Mouse (Mus musculus) megakaryocyte, adult 5-6 weeks (primary cell): ENCODE results near the gene Vps29. TPM values are rescaled to one million over a fixed set of nuclear protein-coding genes. Genes with fewer than 3 reads are reported as not detected.

Source experiments
- ATAC-seq: 2 replicates; pipeline ENCODE4 v1.8.0; 2016; ENCODE audit warnings: mild to moderate bottlenecking, inconsistent platforms; ENCODE audit not compliant: poor library complexity, severe bottlenecking
- total RNA-seq, 2 experiments: library from RNA; stranded (forward) in 1 of 2; stranded (reverse) in 1 of 2; fragments of 153-499, 151-499 nt in 1 of 2; fragments of 221-1000, 200-1000 nt in 1 of 2; gene quantifications; 2 replicates each; pipeline versions ENCODE4 v1.2.3 to v1.2.4; 2015 to 2017

The Vps29 gene
- total RNA-seq, 2 experiments from 2014 or later = 83.5 to 131 TPM

GRCm38 (mm10) chr5:122334682-122335081, 19.5 kb upstream of the Vps29 start:
- no peak for ATAC-seq

GRCm38 (mm10) chr5:122336554-122337294, 17.4 kb upstream of the Vps29 start:
- ATAC-seq = no peak

- 0 out of 2 replicates have a peak, but pooled peaks have one; percentile 18 for ATAC-seq
Observed at GRCm38 (mm10) chr5:122342874-122343273, 11.3 kb upstream of the Vps29 start.

- ATAC-seq = peak; percentile 73
Observed at GRCm38 (mm10) chr5:122343768-122344167, 10.4 kb upstream of the Vps29 start.

- ATAC-seq = peak; percentile 86
Observed at GRCm38 (mm10) chr5:122344260-122344659, 9.9 kb upstream of the Vps29 start.

GRCm38 (mm10) chr5:122345777-122346176, 8.4 kb upstream of the Vps29 start:
- no peak for ATAC-seq

GRCm38 (mm10) chr5:122354492-122355067, 411 bp downstream of the Vps29 start:
- no peak for ATAC-seq

GRCm38 (mm10) chr5:122371591-122372191, 17.5 kb downstream of the Vps29 start, which contains the start of gene Gpn3:
TSS of gene Gpn3 (plus strand) at chr5:122371876.
- peak; percentile 59 for ATAC-seq

- peak; percentile 96 for ATAC-seq
Observed at GRCm38 (mm10) chr5:122372192-122372769, 18.1 kb downstream of the Vps29 start, which contains the start of gene Fam216a. TSS of gene Fam216a (minus strand) at chr5:122372364.

- ATAC-seq = no peak
Observed at GRCm38 (mm10) chr5:122372878-122373277, 18.7 kb downstream of the Vps29 start.

- no peak for ATAC-seq
Observed at GRCm38 (mm10) chr5:122377101-122377833, 23.1 kb downstream of the Vps29 start.

GRCm38 (mm10) chr5:122378171-122378570, 24.0 kb downstream of the Vps29 start:
- ATAC-seq = no peak

GRCm38 (mm10) chr5:122379374-122380155, 25.4 kb downstream of the Vps29 start:
- peak; percentile 97 for ATAC-seq

GRCm38 (mm10) chr5:122390006-122390405, 35.8 kb downstream of the Vps29 start:
- ATAC-seq = no peak

GRCm38 (mm10) chr5:122390671-122391070, 36.5 kb downstream of the Vps29 start:
- ATAC-seq = no peak

- ATAC-seq = no peak
Observed at GRCm38 (mm10) chr5:122391178-122391785, 37.1 kb downstream of the Vps29 start.

GRCm38 (mm10) chr5:122391786-122392180, 37.6 kb downstream of the Vps29 start, which contains the start of gene Arpc3:
TSS of gene Arpc3 (plus strand) at chr5:122391878.
- ATAC-seq = peak; percentile 95

GRCm38 (mm10) chr5:122392227-122393004, 38.2 kb downstream of the Vps29 start:
- ATAC-seq = peak; percentile 71

GRCm38 (mm10) chr5:122393887-122394286, 39.7 kb downstream of the Vps29 start:
- peak; percentile 55 for ATAC-seq
